Mouse (Mus musculus): ENCODE data around the gene Cyp3a57.

- TF ChIP-seq CTCF (IDR thresholded peaks at IDR 0.05; ENCODE audit: extremely low read depth, insufficient read depth, low read length) (no peak), POLR2A (IDR thresholded peaks at IDR 0.05; ENCODE audit: extremely low read depth, insufficient read depth, low read length) (no peak)
These were observed 77.2 kb downstream of the Cyp3a57 start for GRCm38 (mm10) chr5:145422287-145422686.

Measured in cortical plate, adult 2 months (tissue).